Mouse (Mus musculus) cortical plate, adult 2 months (tissue): Measurements from ENCODE around the gene Coro1b. TPM values are rescaled to one million over a fixed set of nuclear protein-coding genes. Genes with fewer than 3 reads are reported as not detected.

Experiments
- H3K27ac ChIP-seq: fragments of 200-500 bp; 2 replicates; pipeline ENCODE4 v1.5.1; 2012; ENCODE audit warnings: low read length, control low read depth, inconsistent platforms; ENCODE audit not compliant: insufficient read depth
- H3K4me1 ChIP-seq: fragments of 200-500 bp; 2 replicates; pipeline ENCODE4 v1.6.1; 2011; ENCODE audit warnings: low read length; ENCODE audit not compliant: control insufficient read depth, insufficient read depth
- H3K4me3 ChIP-seq: fragments of 200-500 bp; 2 replicates; pipeline ENCODE4 v1.5.1; 2011; ENCODE audit warnings: mild to moderate bottlenecking, low read length, control low read depth; ENCODE audit not compliant: insufficient read depth
- CTCF ChIP-seq: fragments of 200-500 bp; IDR thresholded peaks from 2 replicates; pipeline ENCODE4 v1.5.1; 2011; ENCODE audit warnings: mild to moderate bottlenecking, control low read depth, low read length; ENCODE audit not compliant: insufficient read depth; ENCODE audit errors: extremely low read depth
- POLR2A ChIP-seq: fragments of 200-500 bp; IDR thresholded peaks from 2 replicates; pipeline ENCODE4 v1.6.1; 2011; ENCODE audit warnings: mild to moderate bottlenecking, low read length, control low read depth; ENCODE audit not compliant: insufficient read depth; ENCODE audit errors: extremely low read depth
- polyA plus RNA-seq: library from polyadenylated mRNA; depleted of rRNA; stranded (reverse); fragments of >200 nt; gene quantifications from 2 replicates; pipeline ENCODE4 v1.2.3, GENCODE M21; 2012; rRNA removed

Coro1b gene
- polyA plus RNA-seq, 1 experiment: 207 TPM

GRCm38 (mm10) chr19:4194776-4195650 is 46.6 kb downstream of the Coro1b start:
- peaks cover 7% of the 10 kb centered on the region; the same call in 1 of the 2 replicates for H3K4me1 ChIP-seq
- H3K4me3 ChIP-seq: no peak overlapping the region
- no peak for TF ChIP-seq CTCF
- no peak for TF ChIP-seq POLR2A
- H3K27ac ChIP-seq: no peak overlapping the region

GRCm38 (mm10) chr19:4196048-4196447 is 47.6 kb downstream of the Coro1b start:
- Histone ChIP-seq H3K27ac (no peak overlapping the region), H3K4me1 (peaks cover 9% of the 10 kb centered on the region; the same call in 1 of the 2 replicates), H3K4me3 (no peak overlapping the region)
- no peak for TF ChIP-seq CTCF
- no peak for TF ChIP-seq POLR2A

DNA sequence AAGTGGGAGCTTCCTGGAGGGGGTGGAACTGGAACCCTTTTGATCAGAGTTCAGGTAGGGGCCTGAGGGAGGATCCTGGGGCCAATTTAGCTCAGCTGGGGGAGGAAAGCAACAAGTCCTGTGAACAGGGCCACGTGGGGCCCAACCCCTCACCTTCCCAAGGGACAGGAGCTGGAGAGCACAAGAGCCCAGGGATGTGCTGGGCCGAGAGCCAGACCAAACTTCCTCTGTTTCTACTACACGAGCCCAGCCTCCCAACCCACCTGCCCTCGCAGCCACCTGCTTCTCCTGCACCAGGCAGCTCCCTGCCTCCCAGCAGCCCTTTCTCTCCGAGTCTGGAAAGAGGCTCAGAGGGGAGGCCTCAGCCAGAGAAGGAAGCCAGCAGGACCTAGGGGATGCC is 48.1 kb downstream of the Coro1b start:
- Histone ChIP-seq H3K4me3 (no peak overlapping the region), H3K4me1 (peaks cover 9% of the 10 kb centered on the region; the same call in 1 of the 2 replicates), H3K27ac (no peak overlapping the region)
- TF ChIP-seq POLR2A (no peak), CTCF (no peak)

GRCm38 (mm10) chr19:4197180-4197579 is 48.8 kb downstream of the Coro1b start:
- Histone ChIP-seq H3K4me3 (no peak overlapping the region), H3K27ac (no peak overlapping the region), H3K4me1 (peaks cover 9% of the 10 kb centered on the region; the same call in 1 of the 2 replicates)
- TF ChIP-seq CTCF (no peak), POLR2A (no peak)

DNA sequence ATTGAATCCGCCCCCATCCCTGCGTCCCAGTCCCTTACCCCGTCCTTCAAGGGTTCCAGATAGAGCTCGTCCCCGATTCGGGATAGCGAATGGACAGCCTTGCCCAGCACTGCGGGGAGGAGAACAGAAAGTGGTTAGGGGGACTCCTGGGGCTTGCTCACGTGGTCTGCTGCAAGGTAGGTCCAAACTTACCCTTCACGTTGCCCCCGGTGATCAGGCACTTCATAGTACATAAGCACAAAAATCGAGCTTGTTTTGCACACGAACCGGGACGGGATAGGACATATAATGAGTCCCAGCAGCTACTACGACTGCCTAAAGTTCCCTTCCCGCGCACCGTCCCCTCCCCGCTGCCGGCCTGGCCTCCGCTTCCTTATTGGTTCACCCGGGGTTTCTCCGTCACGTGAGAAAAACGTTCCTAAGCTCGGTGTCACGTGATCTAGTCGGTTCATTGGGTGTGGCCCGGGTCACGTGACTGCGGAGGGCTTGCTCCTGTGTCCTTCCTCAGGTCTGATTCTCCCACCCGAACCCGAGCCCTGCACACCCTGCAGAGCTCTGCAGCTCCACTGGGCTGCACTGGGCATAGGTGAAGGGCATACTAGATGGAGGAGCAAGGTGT is 53.0 kb downstream of the Coro1b start, which contains the start of gene Rad9a:
Rad9a (minus strand) TSS at position 372 of the 619 bp plus-strand sequence.
- Histone ChIP-seq H3K4me1 (peaks cover 4% of the 10 kb centered on the region), H3K27ac (peak within 1 kb of the TSS; percentile 58; the same call in 1 of the 2 replicates), H3K4me3 (peak within 1 kb of the TSS; percentile 68)
- TF ChIP-seq POLR2A (peak; percentile 84), CTCF (no peak)

DNA sequence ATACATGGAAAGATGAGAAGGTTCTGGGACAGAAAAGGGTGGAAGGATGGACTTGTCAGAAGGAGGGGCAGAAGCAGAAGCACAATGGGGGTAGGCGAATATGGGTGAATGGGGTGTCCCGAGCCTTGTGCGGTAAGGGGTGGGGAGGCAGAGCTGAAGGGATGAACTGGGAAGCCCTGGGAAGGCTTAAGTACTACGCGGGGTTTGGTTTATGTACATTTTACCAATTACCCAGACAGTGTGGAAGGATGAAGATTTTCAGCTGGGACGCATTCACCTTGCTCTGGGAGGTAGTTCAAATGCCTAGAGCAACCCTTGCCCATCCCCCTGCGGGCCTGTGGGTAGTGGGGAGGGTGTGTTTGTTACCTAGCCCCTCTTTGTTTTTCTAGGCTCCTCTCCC is 53.7 kb downstream of the Coro1b start:
- H3K27ac ChIP-seq: 0 out of 2 replicates have a peak overlapping the region, but pooled peaks have one; percentile 58

DNA sequence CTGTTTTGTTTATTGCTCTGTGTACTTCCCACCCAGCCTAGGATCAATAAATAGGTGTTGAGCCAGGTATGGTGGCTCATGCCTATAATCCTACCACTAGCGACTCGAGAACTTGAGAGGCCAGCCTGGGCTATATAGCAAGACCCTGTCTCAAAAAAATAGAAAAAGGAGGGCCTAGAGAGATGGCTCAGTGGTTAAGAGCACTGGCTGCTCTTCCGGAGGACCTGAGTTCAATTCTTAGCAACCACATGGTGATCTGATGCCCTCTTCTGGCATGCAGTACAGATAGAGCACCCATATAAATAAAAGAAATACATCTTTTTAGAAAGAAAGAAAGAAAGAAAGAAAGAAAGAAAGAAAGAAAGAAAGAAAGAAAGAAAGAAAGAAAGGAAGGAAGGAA is 54.7 kb downstream of the Coro1b start:
- no peak for TF ChIP-seq POLR2A
- no peak for TF ChIP-seq CTCF

More for the DNA sequence above, 53.7 kb downstream of the Coro1b start:
- TF ChIP-seq CTCF: no peak
- TF ChIP-seq POLR2A: no peak
- peaks cover 4% of the 10 kb centered on the region for H3K4me1 ChIP-seq
- peak overlapping the region; percentile 68 for H3K4me3 ChIP-seq

More for the DNA sequence above, 54.7 kb downstream of the Coro1b start:
- H3K4me1 ChIP-seq: peaks cover 4% of the 10 kb centered on the region
- H3K27ac ChIP-seq: no peak overlapping the region
- no peak overlapping the region for H3K4me3 ChIP-seq

Other genes with a start within 250 kb of the Coro1b start
- gene Tcirg1, start 241.5 kb upstream of the Coro1b start, polyA plus RNA-seq: 34.4 and 38.4 TPM in 2 replicates
- gene Ndufs8, start 235.8 kb upstream of the Coro1b start, polyA plus RNA-seq: 274 and 288 TPM in 2 replicates
- gene Aldh3b1, start 218.8 kb upstream of the Coro1b start, polyA plus RNA-seq: 6.9 and 8.1 TPM in 2 replicates
- 33.5 and 36.5 TPM in 2 replicates for gene Unc93b1, start 213.4 kb upstream of the Coro1b start, polyA plus RNA-seq
- not detected in 2 replicates for gene Aldh3b3, start 190.0 kb upstream of the Coro1b start, polyA plus RNA-seq
- gene Aldh3b2, start 176.3 kb upstream of the Coro1b start, polyA plus RNA-seq: 2.1 and 2.4 TPM in 2 replicates
- gene Acy3, start 162.0 kb upstream of the Coro1b start, polyA plus RNA-seq: 4.1 and 4.6 TPM in 2 replicates
- not detected in 2 replicates for gene Tbx10, start 155.9 kb upstream of the Coro1b start, polyA plus RNA-seq
- gene Nudt8, start 148.0 kb upstream of the Coro1b start, polyA plus RNA-seq: 4.7 and 7.6 TPM in 2 replicates
- 3.1 and 3.2 TPM in 2 replicates for gene Gm49405, start 148.0 kb upstream of the Coro1b start, polyA plus RNA-seq
- 9.4 and 11.7 TPM in 2 replicates for gene Doc2g, start 145.3 kb upstream of the Coro1b start, polyA plus RNA-seq
- gene Ndufv1, start 135.8 kb upstream of the Coro1b start, polyA plus RNA-seq: 260 and 262 TPM in 2 replicates
- 511 and 557 TPM in 2 replicates for gene Gstp1, start 110.6 kb upstream of the Coro1b start, polyA plus RNA-seq
- 11.7 and 12.9 TPM in 2 replicates for gene Gstp2, start 102.6 kb upstream of the Coro1b start, polyA plus RNA-seq
- gene Gstp3, start 89.0 kb upstream of the Coro1b start, polyA plus RNA-seq: not detected in 2 replicates
- not detected in 2 replicates for gene Cabp2, start 67.0 kb upstream of the Coro1b start, polyA plus RNA-seq
- gene Cdk2ap2, start 51.4 kb upstream of the Coro1b start, polyA plus RNA-seq: 44.3 and 47.3 TPM in 2 replicates
- gene Pitpnm1, start 48.6 kb upstream of the Coro1b start, polyA plus RNA-seq: 293 and 340 TPM in 2 replicates
- gene Aip, start 22.8 kb upstream of the Coro1b start, polyA plus RNA-seq: 167 and 180 TPM in 2 replicates
- 0.04 TPM in 2 replicates for gene Gpr152, start 8.8 kb upstream of the Coro1b start, polyA plus RNA-seq
- gene Cabp4, start 4.6 kb upstream of the Coro1b start, polyA plus RNA-seq: 0.08 and 0.17 TPM in 2 replicates
- 1.3 and 1.6 TPM in 2 replicates for gene Ptprcap, start 5.0 kb downstream of the Coro1b start, polyA plus RNA-seq
- 79.5 and 91.7 TPM in 2 replicates for gene Rps6kb2, start 14.7 kb downstream of the Coro1b start, polyA plus RNA-seq
- gene Carns1, start 26.9 kb downstream of the Coro1b start, polyA plus RNA-seq: 13.4 and 21.4 TPM in 2 replicates
- 2.2 and 2.4 TPM in 2 replicates for gene Tbc1d10c, start 42.7 kb downstream of the Coro1b start, polyA plus RNA-seq
- gene Ppp1ca, start 43.4 kb downstream of the Coro1b start, polyA plus RNA-seq: 385 and 421 TPM in 2 replicates
- 17.3 and 18.4 TPM in 2 replicates for gene Rad9a, start 53.0 kb downstream of the Coro1b start, polyA plus RNA-seq
- gene Clcf1, start 65.6 kb downstream of the Coro1b start, polyA plus RNA-seq: 2.4 and 2.8 TPM in 2 replicates
- not detected in 2 replicates for gene AC109138.7, start 65.7 kb downstream of the Coro1b start, polyA plus RNA-seq
- 38.9 and 39.7 TPM in 2 replicates for gene Pold4, start 83.3 kb downstream of the Coro1b start, polyA plus RNA-seq
- 148 and 177 TPM in 2 replicates for gene Ssh3, start 120.6 kb downstream of the Coro1b start, polyA plus RNA-seq
- gene Ankrd13d, start 134.5 kb downstream of the Coro1b start, polyA plus RNA-seq: 76.1 and 85.9 TPM in 2 replicates
- 220 and 239 TPM in 2 replicates for gene Grk2, start 157.6 kb downstream of the Coro1b start, polyA plus RNA-seq
- gene Kdm2a, start 249.7 kb downstream of the Coro1b start, polyA plus RNA-seq: 66.1 and 66.2 TPM in 2 replicates